Mouse (Mus musculus) CH12.LX (cell line): ENCODE results near the gene Rusc2.

ENCODE experiments used
- CTCF ChIP-seq, 2 experiments: IDR thresholded peaks in 1 of 2; conservative IDR thresholded peaks in 1 of 2; 2 replicates each; pipeline ENCODE4 v1.5.1; 2011 to 2012; ENCODE audit warnings: low read depth in 2 of 2, low read length in 2 of 2, improper control_type of control experiment in 1 of 2, inconsistent platforms in 1 of 2, mild to moderate bottlenecking in 1 of 2, moderate library complexity in 1 of 2
- EP300 ChIP-seq: IDR thresholded peaks from 2 replicates; pipeline ENCODE4 v1.6.1; 2011; ENCODE audit warnings: low read length, improper control_type of control experiment

DNA sequence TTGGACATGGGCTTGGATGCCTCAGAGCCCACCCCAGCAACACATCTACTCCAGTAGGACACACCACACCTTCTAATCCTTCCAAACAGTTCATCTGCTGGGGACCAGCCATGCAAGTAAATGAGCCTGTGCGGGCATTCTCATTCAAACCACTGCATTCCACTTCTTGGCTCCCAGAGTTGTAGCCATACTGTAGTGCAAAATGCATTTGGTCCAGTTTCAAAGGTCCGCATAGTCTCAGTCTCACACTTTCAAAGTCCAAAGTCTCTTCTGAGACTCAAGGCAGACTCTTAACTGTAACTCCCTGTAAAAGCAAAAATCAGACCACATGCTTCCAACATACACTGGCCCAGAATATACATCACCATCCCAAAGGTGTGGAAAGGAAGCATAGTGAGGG, 36.8 kb upstream of the Rusc2 start:
- TF ChIP-seq EP300 (no peak), CTCF (conservative IDR thresholded peaks at IDR 0.05 in 1 of 2, IDR thresholded peaks at IDR 0.05 in 1 of 2; ENCODE audit: low read depth in 2 of 2, low read length in 2 of 2) (no peak)
